Mouse (Mus musculus): ENCODE data around the gene Tmcc3. TPM values are rescaled to one million over a fixed set of nuclear protein-coding genes. Genes with fewer than 3 reads are reported as not detected.
A peak's percentile ranks its signal among the peaks of the same experiment; 100 is the strongest.

Gene Tmcc3
- polyA plus RNA-seq, 1 experiment, result 14.8 TPM

DNA sequence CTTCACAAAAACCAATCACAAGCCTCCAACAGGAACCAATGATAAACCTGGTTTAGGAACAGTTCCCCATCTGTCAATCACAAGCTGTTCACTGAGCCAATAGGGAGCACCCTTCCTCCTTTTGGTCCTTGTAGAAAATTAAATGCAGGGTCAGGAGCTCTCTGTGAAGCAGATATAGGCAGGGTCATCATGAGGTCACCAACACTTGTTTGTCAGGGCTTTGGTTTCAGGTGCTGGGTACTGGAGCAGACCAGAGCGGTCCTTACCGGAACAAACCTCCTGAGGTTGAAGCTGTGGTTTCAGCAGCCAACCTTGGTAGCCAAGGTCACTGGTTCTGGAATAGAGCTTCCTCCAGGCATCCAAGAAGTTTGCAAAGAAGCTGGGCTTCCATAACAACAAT is 12.4 kb upstream of the Tmcc3 start:
- Histone ChIP-seq H3K4me3 (ENCODE audit: low read depth, low read length) (no peak overlapping the region), H3K27ac (ENCODE audit: insufficient read depth, low read length) (no peak overlapping the region), H3K36me3 (ENCODE audit: control insufficient read depth, insufficient read depth, low read length, poor library complexity, severe bottlenecking) (no peaks in the 10 kb centered on the region), H3K9ac (ENCODE audit: low read depth, poor library complexity, severe bottlenecking) (no peak overlapping the region), H3K27me3 (ENCODE audit: control insufficient read depth, insufficient read depth, low read length, poor library complexity, severe bottlenecking) (no peaks in the 10 kb centered on the region; the same call in 1 of the 2 replicates), H3K9me3 (replicated peaks; ENCODE audit: control insufficient read depth, insufficient read depth, low read length, poor library complexity, severe bottlenecking) (no peaks in the 10 kb centered on the region), H3K4me1 (ENCODE audit: control insufficient read depth, insufficient read depth, low read length) (no peaks in the 10 kb centered on the region)
- TF ChIP-seq EP300 (IDR thresholded peaks at IDR 0.05; ENCODE audit: insufficient read depth, low read depth, low read length), result no peak
- no peak for TF ChIP-seq POLR2A (IDR thresholded peaks at IDR 0.05; ENCODE audit: insufficient read depth, low read length)
- no peak for TF ChIP-seq CTCF (IDR thresholded peaks at IDR 0.05; ENCODE audit: low read depth, low read length)

DNA sequence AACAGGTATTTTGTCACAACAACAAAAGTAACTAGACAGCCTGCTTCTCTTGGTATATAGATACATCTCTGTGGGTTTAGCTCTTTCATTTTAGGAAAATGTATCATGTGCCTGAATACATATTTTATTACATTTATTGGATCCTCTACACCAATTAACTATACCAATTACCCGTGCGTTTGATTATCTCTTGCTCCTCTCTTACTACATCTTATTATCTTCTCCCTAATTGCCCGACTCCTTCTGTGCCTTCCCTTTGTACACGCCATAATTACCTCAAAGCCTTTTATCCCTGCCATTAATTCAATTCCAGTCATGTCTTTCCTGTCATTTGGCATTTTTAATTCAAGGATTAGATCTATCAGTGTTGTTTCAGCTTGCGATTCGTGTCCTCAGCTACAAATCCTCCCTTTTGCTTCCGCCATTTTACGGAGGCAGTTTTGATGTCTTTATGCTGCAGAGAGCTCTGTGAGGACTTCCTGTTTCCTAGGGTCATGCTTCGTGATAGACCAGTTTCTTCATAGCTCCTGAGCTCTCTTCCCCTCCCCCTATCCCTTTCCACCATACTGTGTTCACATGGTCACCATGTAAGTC is 7.6 kb upstream of the Tmcc3 start:
- no peak for TF ChIP-seq EP300 (IDR thresholded peaks at IDR 0.05; ENCODE audit: insufficient read depth, low read depth, low read length)
- no peak for TF ChIP-seq CTCF (IDR thresholded peaks at IDR 0.05; ENCODE audit: low read depth, low read length)
- TF ChIP-seq POLR2A (IDR thresholded peaks at IDR 0.05; ENCODE audit: insufficient read depth, low read length), result no peak
- Histone ChIP-seq H3K27me3 (ENCODE audit: control insufficient read depth, insufficient read depth, low read length, poor library complexity, severe bottlenecking) (no peaks in the 10 kb centered on the region; the same call in 1 of the 2 replicates), H3K4me3 (ENCODE audit: low read depth, low read length) (no peak overlapping the region), H3K36me3 (ENCODE audit: control insufficient read depth, insufficient read depth, low read length, poor library complexity, severe bottlenecking) (no peaks in the 10 kb centered on the region), H3K27ac (ENCODE audit: insufficient read depth, low read length) (no peak overlapping the region), H3K4me1 (ENCODE audit: control insufficient read depth, insufficient read depth, low read length) (no peaks in the 10 kb centered on the region), H3K9ac (ENCODE audit: low read depth, poor library complexity, severe bottlenecking) (no peak overlapping the region), H3K9me3 (replicated peaks; ENCODE audit: control insufficient read depth, insufficient read depth, low read length, poor library complexity, severe bottlenecking) (no peaks in the 10 kb centered on the region)

DNA sequence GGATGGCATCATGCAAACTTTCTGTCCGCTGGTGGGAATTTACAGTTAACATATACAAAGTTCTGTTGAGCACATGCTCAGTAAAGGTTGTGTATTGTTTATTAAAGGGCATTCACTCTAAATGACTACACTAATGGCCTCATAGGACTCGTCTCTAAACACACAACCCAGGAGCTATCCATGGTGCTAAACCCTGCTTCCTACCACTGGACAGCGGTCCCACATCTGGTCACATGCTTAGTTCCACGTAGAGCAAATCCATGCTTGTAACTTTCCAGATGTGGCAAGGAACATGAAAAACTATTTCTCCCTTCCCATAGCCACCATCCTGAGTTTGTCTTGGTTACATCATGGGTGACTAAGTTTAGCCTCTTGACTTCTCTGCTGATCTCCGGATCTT is 6.2 kb upstream of the Tmcc3 start:
- TF ChIP-seq POLR2A (IDR thresholded peaks at IDR 0.05; ENCODE audit: insufficient read depth, low read length) (no peak), EP300 (IDR thresholded peaks at IDR 0.05; ENCODE audit: insufficient read depth, low read depth, low read length) (no peak), CTCF (IDR thresholded peaks at IDR 0.05; ENCODE audit: low read depth, low read length) (no peak)
- Histone ChIP-seq H3K27me3 (ENCODE audit: control insufficient read depth, insufficient read depth, low read length, poor library complexity, severe bottlenecking) (no peaks in the 10 kb centered on the region; the same call in 1 of the 2 replicates), H3K27ac (ENCODE audit: insufficient read depth, low read length) (no peak overlapping the region), H3K36me3 (ENCODE audit: control insufficient read depth, insufficient read depth, low read length, poor library complexity, severe bottlenecking) (no peaks in the 10 kb centered on the region), H3K4me3 (ENCODE audit: low read depth, low read length) (no peak overlapping the region), H3K9ac (ENCODE audit: low read depth, poor library complexity, severe bottlenecking) (no peak overlapping the region), H3K4me1 (ENCODE audit: control insufficient read depth, insufficient read depth, low read length) (no peaks in the 10 kb centered on the region), H3K9me3 (replicated peaks; ENCODE audit: control insufficient read depth, insufficient read depth, low read length, poor library complexity, severe bottlenecking) (no peaks in the 10 kb centered on the region)

DNA sequence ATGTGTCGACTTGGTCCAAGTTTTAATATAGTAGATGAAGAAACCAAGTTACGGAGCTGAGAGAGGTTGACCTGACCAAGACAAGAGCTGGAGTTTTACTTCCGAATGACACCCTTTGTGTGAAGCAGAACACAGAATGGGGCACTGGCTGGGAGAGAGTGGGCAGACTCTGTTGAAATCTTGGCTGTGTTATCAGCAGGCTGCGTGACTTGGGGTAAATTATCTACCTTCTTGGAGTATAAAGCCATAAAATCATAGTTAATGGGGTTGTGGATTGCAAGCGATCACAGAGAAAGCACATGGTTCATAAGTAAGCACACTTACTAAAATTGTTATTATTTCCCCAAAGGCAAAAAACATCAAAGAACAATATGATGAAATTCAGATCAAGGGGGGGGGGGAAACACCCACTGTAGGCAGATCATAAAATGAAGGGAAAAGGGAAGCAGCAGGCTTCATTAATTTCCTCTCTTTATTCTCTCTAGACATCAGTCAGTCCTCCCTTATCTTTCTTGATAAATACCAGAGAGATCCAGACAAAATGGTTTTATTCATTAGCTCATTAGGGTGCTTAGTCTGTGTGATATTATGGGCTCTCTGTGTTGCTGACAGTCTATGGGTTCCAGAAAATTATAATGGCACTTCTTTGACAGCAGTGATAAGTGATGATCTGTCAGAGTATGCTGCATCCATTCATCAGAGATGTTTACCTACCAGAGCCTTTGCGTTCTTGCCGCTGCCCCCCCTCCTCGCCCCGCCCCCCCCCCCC is 1.1 kb upstream of the Tmcc3 start:
- no peak overlapping the region for H3K27ac ChIP-seq (ENCODE audit: insufficient read depth, low read length)
- H3K4me1 ChIP-seq (ENCODE audit: control insufficient read depth, insufficient read depth, low read length), result no peaks in the 10 kb centered on the region
- H3K4me3 ChIP-seq (ENCODE audit: low read depth, low read length), result no peak overlapping the region
- H3K9ac ChIP-seq (ENCODE audit: low read depth, poor library complexity, severe bottlenecking), result no peak overlapping the region
- no peaks in the 10 kb centered on the region for H3K9me3 ChIP-seq (replicated peaks; ENCODE audit: control insufficient read depth, insufficient read depth, low read length, poor library complexity, severe bottlenecking)
- H3K27me3 ChIP-seq (ENCODE audit: control insufficient read depth, insufficient read depth, low read length, poor library complexity, severe bottlenecking), result no peaks in the 10 kb centered on the region; the same call in 1 of the 2 replicates
- no peaks in the 10 kb centered on the region for H3K36me3 ChIP-seq (ENCODE audit: control insufficient read depth, insufficient read depth, low read length, poor library complexity, severe bottlenecking)
- TF ChIP-seq EP300 (IDR thresholded peaks at IDR 0.05; ENCODE audit: insufficient read depth, low read depth, low read length), result no peak
- no peak for TF ChIP-seq CTCF (IDR thresholded peaks at IDR 0.05; ENCODE audit: low read depth, low read length)
- TF ChIP-seq POLR2A (IDR thresholded peaks at IDR 0.05; ENCODE audit: insufficient read depth, low read length), result no peak

DNA sequence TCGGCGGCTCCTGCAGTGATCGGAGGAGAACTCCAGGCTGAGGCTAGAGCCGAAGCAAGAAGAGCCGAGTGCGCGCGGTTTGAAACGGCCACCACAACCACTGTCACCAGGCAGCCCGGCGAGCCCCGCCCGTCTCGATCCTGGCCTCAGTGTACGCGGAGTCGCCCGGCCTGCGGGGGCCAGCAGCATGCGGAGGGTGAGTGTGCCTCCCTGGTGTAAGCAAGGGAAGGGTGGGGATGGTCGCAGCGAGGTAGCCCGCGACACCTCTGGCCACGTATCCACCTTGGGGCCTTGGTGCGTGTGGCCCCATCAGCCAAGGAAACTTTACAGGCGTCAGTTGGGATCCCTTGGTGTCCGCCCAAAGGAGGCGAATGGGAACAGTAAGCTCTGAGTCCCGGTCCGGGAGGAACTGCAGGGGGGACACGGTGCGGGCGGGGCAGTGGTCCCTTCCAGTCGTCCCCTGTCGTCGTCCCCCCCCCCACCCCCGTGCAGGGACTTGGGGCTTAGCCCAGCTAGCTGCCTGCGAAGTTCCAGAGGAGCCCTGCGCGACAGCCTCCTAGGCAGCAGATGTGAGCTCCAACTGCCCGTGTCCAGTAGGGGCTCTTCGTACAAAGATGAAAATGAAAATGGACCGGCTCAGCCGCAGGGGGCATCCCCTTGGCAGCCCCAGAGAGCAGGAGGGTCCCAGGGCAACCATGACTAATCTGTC is 412 bp downstream of the Tmcc3 start:
- no peaks in the 10 kb centered on the region; the same call in 1 of the 2 replicates for H3K27me3 ChIP-seq (ENCODE audit: control insufficient read depth, insufficient read depth, low read length, poor library complexity, severe bottlenecking)
- peak overlapping the region; percentile 22 for H3K9ac ChIP-seq (ENCODE audit: low read depth, poor library complexity, severe bottlenecking)
- TF ChIP-seq EP300 (IDR thresholded peaks at IDR 0.05; ENCODE audit: insufficient read depth, low read depth, low read length), result no peak
- TF ChIP-seq CTCF (IDR thresholded peaks at IDR 0.05; ENCODE audit: low read depth, low read length), result no peak
- no peak for TF ChIP-seq POLR2A (IDR thresholded peaks at IDR 0.05; ENCODE audit: insufficient read depth, low read length)
- H3K4me3 ChIP-seq (ENCODE audit: low read depth, low read length), result peak overlapping the region; percentile 59
- no peaks in the 10 kb centered on the region for H3K4me1 ChIP-seq (ENCODE audit: control insufficient read depth, insufficient read depth, low read length)
- H3K9me3 ChIP-seq (replicated peaks; ENCODE audit: control insufficient read depth, insufficient read depth, low read length, poor library complexity, severe bottlenecking), result no peaks in the 10 kb centered on the region
- no peak overlapping the region for H3K27ac ChIP-seq (ENCODE audit: insufficient read depth, low read length)
- no peaks in the 10 kb centered on the region for H3K36me3 ChIP-seq (ENCODE audit: control insufficient read depth, insufficient read depth, low read length, poor library complexity, severe bottlenecking)

Data from ES-Bruce4 (cell line).